Mouse (Mus musculus) monocyte, adult 5-6 weeks (primary cell): ENCODE data around the gene Errfi1. TPM values are rescaled to one million over a fixed set of nuclear protein-coding genes. Genes with fewer than 3 reads are reported as not detected.
A peak's percentile ranks its signal among the peaks of the same experiment; 100 is the strongest.
"Not testable (repeated sequence)": the region's sequence is repeated elsewhere in the genome, so short reads cannot be mapped to it uniquely, and the experiment has no call there.

ENCODE experiments used
- ATAC-seq: fragments of 153-309, 156-312 bp; replicated peaks from 2 replicates; pipeline ENCODE4 v1.8.0; 2017; ENCODE audit warnings: mild to moderate bottlenecking; ENCODE audit not compliant: low TSS enrichment, insufficient number of reproducible peaks, severe bottlenecking, poor library complexity, low FRiP score
- total RNA-seq: library from RNA; stranded (forward); fragments of 200-1000, 200-491, 200-594 nt; gene quantifications from 3 replicates; pipeline ENCODE4 v1.2.3, GENCODE M21; 2017

Gene Errfi1
- total RNA-seq, 1 experiment from 2014 or later = 25.1 TPM

GRCm38 (mm10) chr4:150871392-150872138 is 17.8 kb downstream of the Errfi1 start:
- no peak for ATAC-seq

GRCm38 (mm10) chr4:150872139-150872651 is 18.5 kb downstream of the Errfi1 start:
- ATAC-seq = no peak

GRCm38 (mm10) chr4:150872681-150873080 is 19.0 kb downstream of the Errfi1 start:
- ATAC-seq = no peak

- ATAC-seq = not testable (repeated sequence)
These were observed 20.7 kb downstream of the Errfi1 start for GRCm38 (mm10) chr4:150874416-150874815.

- ATAC-seq = no peak
These were observed 21.7 kb downstream of the Errfi1 start for GRCm38 (mm10) chr4:150875393-150875792.

GRCm38 (mm10) chr4:150879631-150880030 is 25.9 kb downstream of the Errfi1 start:
- no peak for ATAC-seq

- ATAC-seq = no peak
These were observed 26.6 kb downstream of the Errfi1 start for GRCm38 (mm10) chr4:150880364-150880763.

- ATAC-seq = no peak
These were observed 28.9 kb downstream of the Errfi1 start for GRCm38 (mm10) chr4:150882632-150883031.

- no peak for ATAC-seq
These were observed 34.2 kb downstream of the Errfi1 start for GRCm38 (mm10) chr4:150887903-150888302.

- no peak for ATAC-seq
These were observed 34.8 kb downstream of the Errfi1 start for GRCm38 (mm10) chr4:150888492-150888891.

- no peak for ATAC-seq
These were observed 35.7 kb downstream of the Errfi1 start for GRCm38 (mm10) chr4:150889273-150889954.

- ATAC-seq = no peak
These were observed 36.2 kb downstream of the Errfi1 start for GRCm38 (mm10) chr4:150889955-150890315.

- ATAC-seq = no peak
These were observed 37.6 kb downstream of the Errfi1 start for GRCm38 (mm10) chr4:150891308-150891707.

- no peak for ATAC-seq
These were observed 41.2 kb downstream of the Errfi1 start for GRCm38 (mm10) chr4:150894718-150895501.

GRCm38 (mm10) chr4:150896896-150897624 is 43.3 kb downstream of the Errfi1 start:
- ATAC-seq = no peak

GRCm38 (mm10) chr4:150898716-150899365 is 45.1 kb downstream of the Errfi1 start:
- ATAC-seq = peak; percentile 70

- ATAC-seq = no peak
These were observed 46.8 kb downstream of the Errfi1 start for GRCm38 (mm10) chr4:150900486-150900885.

- 0 out of 2 replicates have a peak, but pooled peaks have one; percentile 51 for ATAC-seq
These were observed 47.9 kb downstream of the Errfi1 start for GRCm38 (mm10) chr4:150901651-150902050.
